Mouse (Mus musculus): ENCODE data around the gene Ggnbp2.

Ggnbp2 gene

Small RNA genes within 50 kb of the gene (microRNA-seq; reads per million reads assigned to microRNA genes)
- gene Gm23564 = 0 reads per million in 2 experiments

Measured in adrenal gland (tissue).